Mouse (Mus musculus) CH12.LX (cell line): ENCODE data around the gene Ptx4.

Experiments
- CTCF ChIP-seq, 2 experiments: IDR thresholded peaks in 1 of 2; conservative IDR thresholded peaks in 1 of 2; 2 replicates each; pipeline ENCODE4 v1.5.1; 2011 to 2012; ENCODE audit warnings: low read depth in 2 of 2, low read length in 2 of 2, improper control_type of control experiment in 1 of 2, inconsistent platforms in 1 of 2, mild to moderate bottlenecking in 1 of 2, moderate library complexity in 1 of 2
- EP300 ChIP-seq: IDR thresholded peaks from 2 replicates; pipeline ENCODE4 v1.6.1; 2011; ENCODE audit warnings: low read length, improper control_type of control experiment
- ETS1 ChIP-seq: conservative IDR thresholded peaks from 2 replicates; pipeline ENCODE4 v1.6.1; 2012; ENCODE audit warnings: low read depth, mild to moderate bottlenecking, inconsistent platforms, low read length, improper control_type of control experiment, moderate library complexity
- MXI1 ChIP-seq: IDR thresholded peaks from 2 replicates; pipeline ENCODE4 v1.6.1; 2011; ENCODE audit warnings: mild to moderate bottlenecking, low read depth, low read length, improper control_type of control experiment
- POLR2A ChIP-seq: IDR thresholded peaks from 2 replicates; pipeline ENCODE4 v1.6.1; 2011; ENCODE audit warnings: low read depth, mild to moderate bottlenecking, improper control_type of control experiment, low read length
- POLR2AphosphoS2 ChIP-seq: IDR thresholded peaks from 2 replicates; pipeline ENCODE4 v1.6.1; 2011; ENCODE audit warnings: low read depth, low read length, improper control_type of control experiment
- RCOR1 ChIP-seq: conservative IDR thresholded peaks from 2 replicates; pipeline ENCODE4 v1.6.1; 2012; ENCODE audit warnings: low read depth, mild to moderate bottlenecking, inconsistent platforms, low read length, improper control_type of control experiment
- TBP ChIP-seq: conservative IDR thresholded peaks from 2 replicates; pipeline ENCODE4 v1.6.1; 2011; ENCODE audit warnings: low read depth, low read length, improper control_type of control experiment
- TCF12 ChIP-seq: IDR thresholded peaks from 2 replicates; pipeline ENCODE4 v1.6.1; 2014; ENCODE audit warnings: low read depth, mild to moderate bottlenecking, inconsistent platforms, low read length, improper control_type of control experiment

DNA sequence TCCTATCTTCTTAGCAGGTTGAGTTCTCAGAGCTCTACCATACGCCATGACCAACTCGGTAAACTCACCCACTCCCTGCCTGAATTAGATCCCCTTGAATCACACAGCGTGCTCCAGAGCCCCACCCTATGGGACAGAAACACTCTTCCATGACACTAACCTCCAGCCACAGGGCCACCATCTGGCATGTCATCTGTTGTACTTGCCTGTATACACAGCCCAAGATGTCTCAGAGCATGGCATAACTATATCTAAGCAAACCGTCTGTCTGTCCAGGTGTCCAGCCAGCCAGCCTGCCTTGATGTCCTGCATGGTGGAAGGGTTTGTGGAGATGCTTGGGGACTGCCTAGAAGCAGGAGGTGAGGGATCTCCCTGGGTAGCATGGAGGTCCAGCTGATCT is 43.7 kb upstream of the Ptx4 start:
- TF ChIP-seq TBP: no peak
- TF ChIP-seq ETS1: no peak
- TF ChIP-seq TCF12: no peak
- TF ChIP-seq MXI1: no peak
- TF ChIP-seq RCOR1: no peak
- no peak for TF ChIP-seq EP300
- no peak for TF ChIP-seq POLR2AphosphoS2
- no peak for TF ChIP-seq CTCF (conservative IDR thresholded peaks at IDR 0.05 in 1 of 2, IDR thresholded peaks at IDR 0.05 in 1 of 2; ENCODE audit: low read depth in 2 of 2, low read length in 2 of 2)
- no peak for TF ChIP-seq POLR2A
